Mouse (Mus musculus): ENCODE results near the gene Btbd35f6.
"Not testable (repeated sequence)": the region's sequence is repeated elsewhere in the genome, so short reads cannot be mapped to it uniquely, and the experiment has no call there.

Btbd35f6 gene

GRCm38 (mm10) chrX:33956440-33956839 lies at the start of gene Btbd35f6:
TSS of gene Btbd35f6 (minus strand) at chrX:33956540.
- not testable (repeated sequence) for DNase-seq

DNA sequence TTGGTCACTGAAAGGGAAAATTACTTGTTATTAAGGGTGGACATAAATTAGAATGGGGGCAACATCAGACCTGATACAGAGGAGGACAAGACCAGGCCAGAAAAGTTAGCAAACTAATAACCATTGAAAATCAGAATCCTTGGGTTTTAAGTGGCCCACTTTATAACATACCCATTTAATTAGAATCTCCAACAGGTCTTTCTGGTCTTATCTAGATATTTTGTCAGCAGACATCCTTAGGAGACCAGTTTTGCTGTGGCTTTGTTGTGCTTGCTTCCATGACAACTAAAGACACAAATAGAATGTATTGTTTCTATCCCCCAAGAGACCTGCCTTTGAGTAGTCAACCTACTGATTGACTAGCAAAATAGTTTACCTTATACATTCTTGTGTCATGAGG lies 30.4 kb upstream of the Btbd35f6 start, which contains the start of gene Gm21870:
TSS of gene Gm21870 (minus strand) at position 101 of the 400 bp plus-strand sequence.
- DNase-seq: not testable (repeated sequence)

DNA sequence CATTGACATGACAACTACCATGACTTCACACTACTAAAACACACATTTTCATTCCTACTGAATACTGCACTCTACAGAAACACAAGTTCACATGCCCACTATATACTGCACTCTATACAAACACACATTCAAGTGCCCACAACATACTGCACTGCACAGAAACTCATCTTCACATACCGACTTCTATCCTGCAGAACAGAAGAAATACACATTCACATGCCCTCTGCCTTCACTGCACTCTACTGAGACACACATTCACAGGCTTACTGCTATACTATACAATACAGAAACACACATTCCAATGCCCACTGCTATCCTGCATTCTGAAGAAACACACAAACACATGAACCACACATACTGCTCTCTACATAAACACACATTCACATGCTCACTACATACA lies 26.1 kb downstream of the Btbd35f6 start:
- not testable (repeated sequence) for DNase-seq

DNA sequence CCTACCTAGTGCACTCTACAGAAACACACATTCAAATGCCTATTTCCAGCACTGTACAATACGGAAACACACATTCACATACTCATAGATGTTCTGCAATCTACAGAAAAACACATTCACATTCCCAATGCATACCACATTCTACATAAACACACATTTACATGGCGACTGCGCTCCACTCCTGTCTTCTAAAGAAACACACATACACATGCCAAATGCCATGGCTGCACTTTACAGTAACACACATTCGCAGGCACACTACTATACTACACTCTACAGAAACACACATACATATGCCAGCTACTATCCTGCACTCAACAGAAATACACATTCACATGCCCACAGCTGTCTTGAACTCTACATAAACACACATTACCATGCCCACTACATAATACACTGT lies 28.1 kb downstream of the Btbd35f6 start:
- DNase-seq: not testable (repeated sequence)

DNA sequence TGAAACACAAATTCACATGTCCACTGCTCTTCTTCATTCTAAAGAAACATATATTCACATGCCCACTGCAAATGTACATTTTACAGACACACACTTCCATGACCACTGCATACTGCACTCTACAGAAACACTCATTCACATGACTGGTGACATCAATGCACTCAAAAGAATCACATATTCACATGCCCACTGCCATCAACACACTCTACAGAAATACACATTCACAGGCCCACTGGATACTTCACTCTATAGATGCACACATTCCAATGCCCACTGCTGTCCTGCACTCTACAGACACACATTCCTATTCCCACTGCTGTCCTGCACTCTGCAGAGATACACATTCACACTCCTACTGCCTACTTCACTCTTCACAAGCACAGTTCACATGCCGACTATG lies 30.0 kb downstream of the Btbd35f6 start:
- DNase-seq: not testable (repeated sequence)

DNA sequence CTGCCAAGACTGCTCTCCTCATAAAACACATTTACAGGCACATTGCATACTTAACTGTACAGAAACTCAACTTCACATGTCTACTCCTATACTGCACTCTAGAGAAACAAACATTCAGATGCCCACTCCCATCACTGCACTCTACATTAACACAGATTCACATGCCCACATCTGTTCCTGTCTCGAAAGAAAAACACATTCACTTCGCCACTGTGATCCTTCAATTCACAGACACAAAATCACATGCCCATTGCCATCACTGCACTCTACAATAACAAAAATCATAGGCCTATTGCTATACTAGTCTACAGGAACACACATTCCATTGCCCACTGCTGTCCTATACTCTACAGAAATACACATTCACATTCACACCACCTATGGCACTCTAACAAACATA lies 30.9 kb downstream of the Btbd35f6 start:
- not testable (repeated sequence) for DNase-seq

Data from lung, postnatal 36 days (tissue).